ENCODE assay signal across 8 mouse cellular contexts in the genomic region with DNA sequence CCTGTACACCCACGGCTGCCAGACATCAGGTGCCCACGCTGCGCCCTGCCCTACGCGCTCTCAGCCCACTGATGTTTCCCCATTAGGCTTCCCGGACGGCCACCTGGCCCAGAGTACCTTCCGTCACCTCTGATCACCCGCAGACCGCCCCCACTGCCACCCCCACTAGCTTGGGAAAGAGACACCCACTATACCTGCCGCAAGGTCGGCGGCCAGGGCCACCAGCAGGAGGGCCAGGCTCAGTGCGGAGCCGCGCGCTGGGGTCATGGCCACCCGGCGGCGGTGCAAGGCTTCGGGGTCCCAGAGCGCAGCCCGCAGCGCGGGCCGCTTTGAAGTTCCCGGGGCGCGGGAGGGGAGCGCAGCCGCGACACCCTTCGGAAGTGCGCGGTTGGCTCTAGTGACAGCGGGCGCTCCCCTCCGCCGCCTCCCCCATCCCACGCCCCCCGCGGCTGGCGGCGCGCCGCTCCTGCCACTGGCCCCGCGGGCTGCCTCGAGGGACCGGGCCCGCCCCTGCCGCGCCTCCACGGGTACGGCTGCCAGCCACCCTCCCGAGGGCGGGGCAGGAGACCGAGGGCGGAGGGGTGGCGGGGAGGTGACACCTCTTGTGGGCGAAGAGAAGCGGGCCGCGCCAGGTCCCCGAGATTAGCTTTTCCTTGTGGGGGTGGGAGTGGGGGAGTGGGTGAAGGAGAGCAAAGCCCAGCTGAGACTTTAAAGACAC. TPM values are rescaled to one million over a fixed set of nuclear protein-coding genes. Genes with fewer than 3 reads are reported as not detected.
A peak's percentile ranks its signal among the peaks of the same experiment; 100 is the strongest.
DNase-seq lines count a peak whose midpoint lies in the region; ATAC-seq lines count a peak whose summit lies in the region.

A gene (minus strand): TSS at position 482 of the 718 bp plus-strand sequence.

- DNase-seq in Muller cell, postnatal 12 days (ENCODE audit: inconsistent ontology term), result peak; percentile 74
- DNase-seq in cerebellum, adult 11 months, result peak; percentile 40
- peak; percentile 44 for DNase-seq in hindbrain, embryonic 11.5 days (ENCODE audit: low spot score)
- DNase-seq in layer of hippocampus, postnatal 14 days (ENCODE audit: low spot score in 2 of 2), result peak; percentile 12 to 19
- DNase-seq in ovary, postnatal 14 days (ENCODE audit: low spot score), result peak; percentile 44
- DNase-seq in urinary bladder, postnatal 25 days (ENCODE audit: low spot score), result peak; percentile 26

- peak within 1 kb of the TSS; percentile 55 for H3K4me3 ChIP-seq in forebrain, embryonic 16.5 days (replicated peaks; ENCODE audit: low read length)
- H3K4me3 ChIP-seq in hindbrain, embryonic 11.5 days (ENCODE audit: low read depth, low read length), result peak within 1 kb of the TSS; percentile 54
- peak within 1 kb of the TSS; percentile 66 for H3K4me3 ChIP-seq in lung, embryonic 16.5 days (ENCODE audit: low read length)

- no peaks in the 10 kb centered on the region for H3K36me3 ChIP-seq in forebrain, embryonic 16.5 days (ENCODE audit: control insufficient read depth, insufficient read depth)
- no peaks in the 10 kb centered on the region for H3K36me3 ChIP-seq in hindbrain, embryonic 11.5 days (ENCODE audit: control insufficient read depth, insufficient read depth, low read length)
- no peaks in the 10 kb centered on the region for H3K36me3 ChIP-seq in lung, embryonic 16.5 days (ENCODE audit: control insufficient read depth, insufficient read depth, low read length)

- no peak within 1 kb of the TSS for H3K27ac ChIP-seq in forebrain, embryonic 16.5 days (ENCODE audit: low read length)
- no peak within 1 kb of the TSS for H3K27ac ChIP-seq in hindbrain, embryonic 11.5 days (ENCODE audit: low read depth, low read length)
- no peak within 1 kb of the TSS for H3K27ac ChIP-seq in lung, embryonic 16.5 days (ENCODE audit: low read length)

- peak within 1 kb of the TSS; percentile 100 for H3K4me2 ChIP-seq in forebrain, embryonic 16.5 days (ENCODE audit: low read length)
- peak within 1 kb of the TSS; percentile 100 for H3K4me2 ChIP-seq in hindbrain, embryonic 11.5 days (replicated peaks; ENCODE audit: low read depth, low read length)
- H3K4me2 ChIP-seq in lung, embryonic 16.5 days (ENCODE audit: low read depth, low read length), result peak within 1 kb of the TSS; percentile 99

- no peaks in the 10 kb centered on the region for H3K9me3 ChIP-seq in forebrain, embryonic 16.5 days (ENCODE audit: control insufficient read depth, low read length)
- no peaks in the 10 kb centered on the region for H3K9me3 ChIP-seq in hindbrain, embryonic 11.5 days (ENCODE audit: control insufficient read depth, low read length)
- no peaks in the 10 kb centered on the region for H3K9me3 ChIP-seq in lung, embryonic 16.5 days (ENCODE audit: control insufficient read depth, low read length)

- H3K27me3 ChIP-seq in forebrain, embryonic 16.5 days (replicated peaks; ENCODE audit: control insufficient read depth, insufficient read depth, low read length), result 0 out of 2 replicates have a peak, but pooled peaks cover 3% of the 10 kb centered on the region
- H3K27me3 ChIP-seq in hindbrain, embryonic 11.5 days (ENCODE audit: control insufficient read depth, insufficient read depth, low read length), result peaks cover 10% of the 10 kb centered on the region
- peaks cover 8% of the 10 kb centered on the region; the same call in 1 of the 2 replicates for H3K27me3 ChIP-seq in lung, embryonic 16.5 days (ENCODE audit: control insufficient read depth, insufficient read depth, low read depth, low read length)

- peak; percentile 85 for ATAC-seq in forebrain, embryonic 16.5 days
- ATAC-seq in hindbrain, embryonic 11.5 days (ENCODE audit: low FRiP score), result peak; percentile 85
- peak; percentile 94 for ATAC-seq in lung, embryonic 16.5 days (ENCODE audit: low read depth)

- peaks cover 12% of the 10 kb centered on the region for H3K4me1 ChIP-seq in forebrain, embryonic 16.5 days (replicated peaks; ENCODE audit: control insufficient read depth, insufficient read depth, low read length)
- H3K4me1 ChIP-seq in hindbrain, embryonic 11.5 days (replicated peaks; ENCODE audit: control insufficient read depth, insufficient read depth, low read length), result no peaks in the 10 kb centered on the region
- H3K4me1 ChIP-seq in lung, embryonic 16.5 days (replicated peaks; ENCODE audit: control insufficient read depth, insufficient read depth, low read length), result peaks cover 2% of the 10 kb centered on the region; the same call in 1 of the 2 replicates

- under 1% methylated on average over 49 of the region's 65 CpGs for WGBS in forebrain, embryonic 16.5 days
- WGBS in hindbrain, embryonic 11.5 days, result under 1% methylated on average over 55 of the region's 65 CpGs
- WGBS in lung, embryonic 16.5 days, result under 1% methylated on average over 46 of the region's 65 CpGs

- peak within 1 kb of the TSS; percentile 55 for H3K9ac ChIP-seq in forebrain, embryonic 16.5 days (replicated peaks; ENCODE audit: low read depth, low read length)
- peak within 1 kb of the TSS; percentile 34; the same call in 1 of the 2 replicates for H3K9ac ChIP-seq in hindbrain, embryonic 11.5 days (ENCODE audit: low read depth, low read length)
- H3K9ac ChIP-seq in lung, embryonic 16.5 days (ENCODE audit: low read length), result peak within 1 kb of the TSS; percentile 64

RNA-seq across cellular contexts. Expression of the gene that starts here (rescaled TPM):
- 2.5 TPM in 2 replicates for polyA plus RNA-seq in forebrain, embryonic 16.5 days (2015; fragmentation: Nextera tagmentation; extraction: Ambion mirVana)
- 0.07 and 0.26 TPM in 2 replicates for polyA plus RNA-seq in hindbrain, embryonic 11.5 days (2014; fragmentation: Nextera tagmentation; extraction: Ambion mirVana)
- 1 to 10 TPM; 6.9 to 7.4 TPM for total RNA-seq in layer of hippocampus, postnatal 14 days (2021)
- polyA plus RNA-seq in lung, embryonic 16.5 days (2015; fragmentation: Nextera tagmentation; extraction: Ambion mirVana), result 0.85 and 1.4 TPM in 2 replicates

Comparison
In these comparisons a context has a peak if more than half of its experiments do, and no peak if none do; other contexts are left out.
1. Peak in DNase-seq, ATAC-seq, H3K4me3 ChIP-seq, H3K9ac ChIP-seq and H3K4me2 ChIP-seq in hindbrain, embryonic 11.5 days; RNA of the gene not detected or under 1 TPM.
2. DNase-seq: peak in every context shown above with its lines; median percentile 74 in Muller cell, postnatal 12 days; 44 in hindbrain, embryonic 11.5 days; 44 in ovary, postnatal 14 days; 40 in cerebellum, adult 11 months; 26 in urinary bladder, postnatal 25 days; 16 in layer of hippocampus, postnatal 14 days.